Mouse (Mus musculus): Measurements from ENCODE around the gene Mrgprd. TPM values are rescaled to one million over a fixed set of nuclear protein-coding genes. Genes with fewer than 3 reads are reported as not detected.

The Mrgprd gene
- polyA plus RNA-seq, 1 experiment from 2014 or later: not detected

DNA sequence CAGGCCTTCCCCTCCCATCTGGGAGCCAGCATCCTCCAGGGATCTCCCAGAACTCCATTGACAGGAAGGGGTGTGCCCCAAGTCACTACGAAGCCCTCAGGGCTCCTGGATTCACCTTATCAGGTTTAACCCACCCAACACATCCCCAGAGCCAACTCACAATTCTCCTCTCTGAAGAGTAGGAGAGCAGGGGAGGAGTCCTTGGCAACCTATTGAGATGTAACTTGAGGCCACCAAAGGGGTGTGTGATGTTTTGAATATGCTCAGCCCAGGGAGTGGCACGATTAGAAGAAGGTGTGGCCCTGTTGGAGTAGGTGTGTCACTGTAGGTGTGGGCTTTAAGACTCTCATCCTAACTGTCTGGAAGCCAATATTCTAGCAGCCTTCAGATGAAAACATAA is 11.1 kb downstream of the Mrgprd start:
- Histone ChIP-seq H3K9me3 (ENCODE audit: low read length) (no peaks in the 10 kb centered on the region), H3K4me2 (replicated peaks; ENCODE audit: low read depth, low read length) (no peak overlapping the region), H3K27ac (ENCODE audit: low read length) (no peak overlapping the region), H3K36me3 (ENCODE audit: insufficient read depth, low read length) (no peaks in the 10 kb centered on the region), H3K4me3 (ENCODE audit: low read depth, low read length) (no peak overlapping the region), H3K27me3 (replicated peaks; ENCODE audit: insufficient read depth, low read length) (no peaks in the 10 kb centered on the region), H3K9ac (replicated peaks; ENCODE audit: low read depth) (no peak overlapping the region), H3K4me1 (ENCODE audit: insufficient read depth, low read depth, low read length) (no peaks in the 10 kb centered on the region)
- no peak for ATAC-seq
- WGBS: 35% methylated on average over 2 of the region's 2 CpGs
- TF ChIP-seq EP300 (IDR thresholded peaks at IDR 0.05) (no peak), CTCF (IDR thresholded peaks at IDR 0.05) (no peak)
- DNase-seq (ENCODE audit: low spot score): no peak

DNA sequence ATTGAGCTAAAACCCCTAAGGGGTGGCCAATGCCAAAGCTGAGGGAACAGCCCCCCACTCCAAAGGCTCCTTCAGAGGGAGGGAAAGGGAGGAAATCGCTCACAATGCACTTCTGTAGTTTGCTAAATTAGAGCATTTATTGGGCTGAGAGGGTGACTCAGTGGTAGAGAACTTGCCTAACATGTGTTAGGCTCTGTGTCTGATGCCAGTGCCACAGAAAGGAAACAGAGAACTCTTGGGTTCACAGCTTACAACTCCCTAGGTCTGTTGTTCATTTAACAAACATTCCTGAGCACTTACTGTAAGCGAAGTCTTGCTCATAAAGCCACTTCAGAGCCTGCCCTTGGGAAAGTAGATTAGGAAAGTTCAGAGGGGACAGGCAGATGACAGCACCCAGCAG is 15.3 kb downstream of the Mrgprd start:
- peak; percentile 81 for ATAC-seq
- Histone ChIP-seq H3K9me3 (ENCODE audit: low read length) (no peaks in the 10 kb centered on the region), H3K27ac (ENCODE audit: low read length) (no peak overlapping the region), H3K36me3 (ENCODE audit: insufficient read depth, low read length) (no peaks in the 10 kb centered on the region), H3K4me1 (ENCODE audit: insufficient read depth, low read depth, low read length) (no peaks in the 10 kb centered on the region), H3K4me3 (ENCODE audit: low read depth, low read length) (no peak overlapping the region), H3K9ac (replicated peaks; ENCODE audit: low read depth) (no peak overlapping the region), H3K4me2 (replicated peaks; ENCODE audit: low read depth, low read length) (no peak overlapping the region), H3K27me3 (replicated peaks; ENCODE audit: insufficient read depth, low read length) (no peaks in the 10 kb centered on the region)
- TF ChIP-seq CTCF (IDR thresholded peaks at IDR 0.05): no peak
- TF ChIP-seq EP300 (IDR thresholded peaks at IDR 0.05): peak; percentile 55
- DNase-seq (ENCODE audit: low spot score): peak; percentile 83
- 41% methylated on average over 2 of the region's 2 CpGs for WGBS

DNA sequence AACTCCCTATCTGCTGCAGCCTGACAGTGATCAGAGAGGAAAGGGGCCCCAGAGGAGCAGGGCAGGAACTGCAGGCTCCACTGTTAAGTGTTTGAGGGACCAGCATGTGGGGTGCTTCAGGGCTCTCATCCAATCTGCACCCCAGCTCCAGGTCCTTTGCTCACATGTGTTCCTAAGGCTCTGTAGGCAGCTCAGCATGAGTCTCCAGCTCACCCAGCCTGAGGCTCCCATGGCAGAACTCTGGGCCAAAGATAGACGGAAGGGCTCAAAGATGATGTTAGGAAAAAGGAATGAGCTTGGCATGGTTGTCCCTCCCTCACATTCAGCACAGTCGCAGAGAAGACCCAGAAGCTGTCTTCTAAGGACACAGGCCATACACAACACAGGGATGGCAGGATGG is 16.0 kb downstream of the Mrgprd start:
- H3K9ac ChIP-seq (replicated peaks; ENCODE audit: low read depth): no peak overlapping the region
- no peaks in the 10 kb centered on the region for H3K36me3 ChIP-seq (ENCODE audit: insufficient read depth, low read length)
- H3K27ac ChIP-seq (ENCODE audit: low read length): no peak overlapping the region
- no peaks in the 10 kb centered on the region for H3K9me3 ChIP-seq (ENCODE audit: low read length)
- H3K4me1 ChIP-seq (ENCODE audit: insufficient read depth, low read depth, low read length): no peaks in the 10 kb centered on the region
- TF ChIP-seq CTCF (IDR thresholded peaks at IDR 0.05) (peak; percentile 31; the same call in 1 of the 2 replicates), EP300 (IDR thresholded peaks at IDR 0.05) (no peak)
- H3K4me2 ChIP-seq (replicated peaks; ENCODE audit: low read depth, low read length): no peak overlapping the region
- no peak overlapping the region for H3K4me3 ChIP-seq (ENCODE audit: low read depth, low read length)
- H3K27me3 ChIP-seq (replicated peaks; ENCODE audit: insufficient read depth, low read length): no peaks in the 10 kb centered on the region
- ATAC-seq (peak; percentile 42), DNase-seq (ENCODE audit: low spot score) (no peak)
- WGBS: 58% methylated on average over 2 of the region's 2 CpGs

DNA sequence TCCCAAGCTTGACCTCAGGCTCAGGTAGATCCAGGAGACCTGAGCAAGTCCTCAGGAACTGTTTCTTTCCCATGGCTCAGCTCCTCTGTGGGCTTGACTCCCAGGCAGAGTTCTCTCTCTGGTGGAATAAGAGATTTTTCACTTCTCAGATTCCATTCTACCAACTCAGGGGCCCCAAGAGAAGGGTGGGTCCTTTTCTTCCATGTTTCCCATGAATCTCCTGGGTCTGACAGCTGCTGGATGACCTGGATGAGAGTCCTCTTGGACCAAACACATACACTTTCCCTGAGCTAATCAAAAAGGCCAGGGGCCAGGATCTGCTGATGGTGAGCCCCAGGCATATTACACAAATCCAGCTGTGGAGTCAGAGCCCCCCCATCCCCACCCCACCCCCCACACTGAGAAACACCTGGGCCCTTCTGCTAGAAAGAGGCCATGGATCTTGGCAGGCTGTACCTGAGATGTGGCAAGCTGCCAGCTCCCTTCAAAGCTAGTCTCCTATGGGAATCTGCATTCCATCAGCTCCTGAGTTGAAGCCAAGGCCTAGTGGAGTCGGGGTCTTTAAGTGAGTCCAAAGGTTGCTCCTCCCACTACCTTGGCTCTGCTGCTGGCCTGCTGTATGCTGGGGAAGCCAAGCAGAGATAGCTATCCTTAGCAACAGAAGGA is 17.9 kb downstream of the Mrgprd start:
- WGBS: 36% methylated on average over 1 of the region's 1 CpGs
- Histone ChIP-seq H3K36me3 (ENCODE audit: insufficient read depth, low read length) (no peaks in the 10 kb centered on the region), H3K4me3 (ENCODE audit: low read depth, low read length) (no peak overlapping the region), H3K9ac (replicated peaks; ENCODE audit: low read depth) (no peak overlapping the region), H3K9me3 (ENCODE audit: low read length) (no peaks in the 10 kb centered on the region), H3K27ac (ENCODE audit: low read length) (no peak overlapping the region), H3K27me3 (replicated peaks; ENCODE audit: insufficient read depth, low read length) (no peaks in the 10 kb centered on the region), H3K4me1 (ENCODE audit: insufficient read depth, low read depth, low read length) (no peaks in the 10 kb centered on the region), H3K4me2 (replicated peaks; ENCODE audit: low read depth, low read length) (no peak overlapping the region)
- TF ChIP-seq CTCF (IDR thresholded peaks at IDR 0.05) (no peak), EP300 (IDR thresholded peaks at IDR 0.05) (no peak)
- DNase-seq (ENCODE audit: low spot score) (peak; percentile 28), ATAC-seq (no peak)

DNA sequence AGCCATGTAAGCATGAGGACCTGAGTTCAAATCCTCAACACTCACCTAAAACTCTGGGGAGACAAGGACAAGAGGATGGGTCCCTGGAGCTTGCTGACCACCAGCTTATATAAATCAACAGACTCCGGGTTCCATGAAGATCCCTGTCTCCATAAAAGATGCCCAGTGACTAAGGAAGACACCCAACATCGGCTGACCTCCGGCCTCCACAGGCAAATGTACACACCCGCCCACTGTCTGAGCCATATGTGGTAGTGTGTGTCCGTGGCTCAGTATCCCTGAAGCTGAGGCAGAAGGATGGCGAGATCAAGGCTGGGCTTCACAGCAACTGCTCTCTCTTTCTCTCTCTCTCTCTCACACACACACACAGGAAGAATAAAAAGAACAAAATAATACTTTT is 19.3 kb downstream of the Mrgprd start:
- WGBS: 79% methylated on average over 6 of the region's 6 CpGs
- no peak overlapping the region for H3K9ac ChIP-seq (replicated peaks; ENCODE audit: low read depth)
- DNase-seq (ENCODE audit: low spot score) (no peak), ATAC-seq (no peak)
- no peaks in the 10 kb centered on the region for H3K27me3 ChIP-seq (replicated peaks; ENCODE audit: insufficient read depth, low read length)
- H3K27ac ChIP-seq (ENCODE audit: low read length): no peak overlapping the region
- no peaks in the 10 kb centered on the region for H3K4me1 ChIP-seq (ENCODE audit: insufficient read depth, low read depth, low read length)
- no peak for TF ChIP-seq EP300 (IDR thresholded peaks at IDR 0.05)
- no peak for TF ChIP-seq CTCF (IDR thresholded peaks at IDR 0.05)
- H3K9me3 ChIP-seq (ENCODE audit: low read length): no peaks in the 10 kb centered on the region
- H3K36me3 ChIP-seq (ENCODE audit: insufficient read depth, low read length): no peaks in the 10 kb centered on the region
- H3K4me3 ChIP-seq (ENCODE audit: low read depth, low read length): no peak overlapping the region
- H3K4me2 ChIP-seq (replicated peaks; ENCODE audit: low read depth, low read length): no peak overlapping the region

DNA sequence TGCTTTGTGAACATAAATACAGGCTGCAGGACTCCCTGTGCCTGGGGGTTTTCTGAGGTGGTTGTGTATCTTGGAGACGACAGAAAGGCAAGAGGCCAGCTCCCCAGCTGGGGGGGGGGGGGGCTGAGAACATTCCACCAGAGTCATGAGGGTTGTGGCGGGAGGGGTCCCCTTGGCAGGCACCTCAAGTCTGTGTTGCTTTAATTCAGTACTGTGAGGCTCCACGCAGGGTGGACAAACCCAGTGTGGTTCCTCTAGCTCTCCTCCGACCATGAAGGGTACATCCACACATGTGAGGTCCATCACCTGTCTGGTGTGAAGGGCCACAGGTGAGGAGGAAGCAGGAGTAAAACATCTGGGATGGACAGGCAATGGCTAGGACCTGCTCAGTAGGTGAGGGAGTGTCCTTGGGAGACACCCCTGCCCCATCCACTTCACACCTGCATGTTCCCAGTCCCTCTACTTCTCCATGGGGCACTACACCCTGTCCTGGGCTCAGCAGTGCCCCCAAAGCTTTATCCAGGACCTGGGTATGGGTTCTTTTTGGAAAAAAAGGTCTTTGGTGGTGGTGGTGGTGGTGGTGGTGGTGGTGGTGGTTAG is 19.9 kb downstream of the Mrgprd start:
- H3K9ac ChIP-seq (replicated peaks; ENCODE audit: low read depth): no peak overlapping the region
- no peaks in the 10 kb centered on the region for H3K27me3 ChIP-seq (replicated peaks; ENCODE audit: insufficient read depth, low read length)
- no peak overlapping the region for H3K4me2 ChIP-seq (replicated peaks; ENCODE audit: low read depth, low read length)
- no peaks in the 10 kb centered on the region for H3K4me1 ChIP-seq (ENCODE audit: insufficient read depth, low read depth, low read length)
- H3K9me3 ChIP-seq (ENCODE audit: low read length): no peaks in the 10 kb centered on the region
- H3K27ac ChIP-seq (ENCODE audit: low read length): no peak overlapping the region
- no peak for ATAC-seq
- H3K4me3 ChIP-seq (ENCODE audit: low read depth, low read length): no peak overlapping the region
- no peaks in the 10 kb centered on the region for H3K36me3 ChIP-seq (ENCODE audit: insufficient read depth, low read length)
- no peak for TF ChIP-seq EP300 (IDR thresholded peaks at IDR 0.05)
- no peak for TF ChIP-seq CTCF (IDR thresholded peaks at IDR 0.05)
- 45% methylated on average over 4 of the region's 4 CpGs for WGBS
- no peak for DNase-seq (ENCODE audit: low spot score)
